Mouse (Mus musculus) lung, postnatal 0 days (tissue): Measurements from ENCODE around the gene Cenpc1. TPM values are rescaled to one million over a fixed set of nuclear protein-coding genes. Genes with fewer than 3 reads are reported as not detected.
A peak's percentile ranks its signal among the peaks of the same experiment; 100 is the strongest.

Experiments used
- ATAC-seq: fragments of 200-750 bp; cut with Nextera tagmentation; 2 replicates; pipeline ENCODE4 v1.8.0; 2017; ENCODE audit warnings: moderate library complexity
- DNase-seq: peaks from one replicate; pipeline ENCODE4 v3.0.0-alpha.2; 2016; ENCODE audit warnings: low spot score
- H3K27ac ChIP-seq: fragments of 300-500 bp; sonication (generic); 2 replicates; pipeline ENCODE4 v1.5.1; 2014; ENCODE audit warnings: antibody characterized with exemption, mild to moderate bottlenecking, low read length, mixed read lengths
- H3K27me3 ChIP-seq: fragments of 300-500 bp; sonication (generic); replicated peaks from 2 replicates; pipeline ENCODE4 v1.6.1; 2014; ENCODE audit warnings: low read length, mixed read lengths; ENCODE audit not compliant: insufficient read depth
- H3K36me3 ChIP-seq: fragments of 300-500 bp; sonication (generic); 2 replicates; pipeline ENCODE4 v1.6.1; 2014; ENCODE audit warnings: low read length, mixed read lengths; ENCODE audit not compliant: insufficient read depth
- H3K4me1 ChIP-seq: fragments of 300-500 bp; sonication (generic); 2 replicates; pipeline ENCODE4 v1.6.1; 2014; ENCODE audit warnings: antibody characterized with exemption, low read depth, low read length, mixed read lengths; ENCODE audit not compliant: insufficient read depth
- H3K4me2 ChIP-seq: fragments of 300-500 bp; sonication (generic); replicated peaks from 2 replicates; pipeline ENCODE4 v1.6.1; 2014; ENCODE audit warnings: low read depth, mild to moderate bottlenecking, low read length, moderate library complexity, mixed read lengths
- H3K4me3 ChIP-seq: fragments of 300-500 bp; sonication (generic); 2 replicates; pipeline ENCODE4 v1.5.1; 2014; ENCODE audit warnings: low read depth, low read length
- H3K9ac ChIP-seq: fragments of 300-500 bp; sonication (generic); replicated peaks from 2 replicates; pipeline ENCODE4 v1.6.1; 2014; ENCODE audit warnings: low read depth, mild to moderate bottlenecking
- H3K9me3 ChIP-seq: fragments of 300-500 bp; sonication (generic); 2 replicates; pipeline ENCODE4 v1.6.1; 2016; ENCODE audit warnings: low read length, mixed read lengths
- CTCF ChIP-seq: IDR thresholded peaks from 2 replicates; pipeline ENCODE4 v1.5.1; 2016; ENCODE audit warnings: antibody characterized with exemption, mild to moderate bottlenecking
- EP300 ChIP-seq: IDR thresholded peaks from 2 replicates; pipeline ENCODE4 v1.6.1; 2016; ENCODE audit warnings: antibody characterized with exemption, mild to moderate bottlenecking, control low read depth
- WGBS: fragments of 180-500 bp; shearing (Covaris S2); extraction: QIAGEN DNeasy Blood & Tissue Kit; methylation state at CpG from one replicate; pipeline ENCODE4 v1.1.7; 2014; 5-methylcytosine and 5-hydroxymethylcytosine counted together
- polyA plus RNA-seq: library from polyadenylated mRNA; unstranded; fragments of >200 nt; fragmentation: Nextera tagmentation; extraction: Ambion mirVana; gene quantifications from 2 replicates; pipeline ENCODE4 v1.2.1, GENCODE M21; 2015

Cenpc1 gene
- polyA plus RNA-seq, 1 experiment from 2014 or later: 10.1 TPM

DNA sequence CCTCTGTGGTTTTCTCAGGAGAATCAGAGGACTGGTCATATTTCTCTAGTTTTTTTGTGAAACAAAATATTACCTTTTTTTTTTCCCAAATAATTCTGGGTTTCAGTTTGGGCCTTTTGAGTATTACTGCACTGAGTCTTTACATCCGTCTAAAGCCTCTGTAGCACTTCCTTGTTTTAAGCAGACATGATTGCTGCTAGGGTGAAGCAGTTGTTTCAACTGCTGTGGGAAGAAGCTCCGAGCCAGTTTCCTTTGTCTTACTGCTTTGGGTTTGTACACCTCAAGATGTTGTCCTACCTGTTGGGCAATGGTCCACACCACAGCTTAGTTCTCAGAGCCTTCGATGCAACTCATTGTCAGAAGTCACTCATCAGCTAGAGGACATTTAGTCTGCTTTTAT is 35.2 kb upstream of the Cenpc1 start:
- TF ChIP-seq CTCF (no peak), EP300 (no peak)
- Histone ChIP-seq H3K9me3 (no peaks in the 10 kb centered on the region), H3K4me3 (no peak overlapping the region)

DNA sequence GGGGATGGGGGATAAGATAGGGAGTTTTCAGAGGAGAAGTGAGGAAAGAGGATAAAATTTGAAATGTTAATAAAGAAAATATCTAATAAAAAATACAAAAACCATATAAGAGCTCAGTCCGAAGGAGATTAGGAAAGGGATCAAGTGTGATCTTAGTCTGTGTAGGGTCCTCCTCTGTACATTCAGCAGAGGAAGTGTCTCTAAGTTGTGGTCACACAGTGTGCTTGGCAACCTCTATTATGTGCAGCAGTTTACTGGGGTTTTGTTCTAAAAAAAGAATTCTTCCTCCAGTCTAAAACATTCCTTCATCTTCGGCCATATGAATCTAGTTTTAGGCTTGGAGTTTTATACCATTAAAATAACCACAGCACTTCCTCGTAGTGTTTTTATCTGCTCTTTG is 33.6 kb upstream of the Cenpc1 start:
- Histone ChIP-seq H3K9me3 (no peaks in the 10 kb centered on the region), H3K36me3 (no peaks in the 10 kb centered on the region), H3K4me3 (no peak overlapping the region), H3K27me3 (no peaks in the 10 kb centered on the region), H3K4me1 (no peaks in the 10 kb centered on the region), H3K9ac (no peak overlapping the region), H3K4me2 (no peak overlapping the region), H3K27ac (no peak overlapping the region)
- ATAC-seq: no peak
- WGBS: 76% methylated on average over 3 of the region's 3 CpGs
- no peak for TF ChIP-seq EP300
- TF ChIP-seq CTCF: no peak
- DNase-seq: no peak

More for the DNA sequence above, 35.2 kb upstream of the Cenpc1 start:
- Histone ChIP-seq H3K27me3 (no peaks in the 10 kb centered on the region), H3K36me3 (no peaks in the 10 kb centered on the region), H3K4me2 (no peak overlapping the region), H3K4me1 (no peaks in the 10 kb centered on the region), H3K27ac (no peak overlapping the region), H3K9ac (no peak overlapping the region)
- WGBS: 75% methylated on average over 3 of the region's 3 CpGs
- DNase-seq: no peak
- no peak for ATAC-seq

DNA sequence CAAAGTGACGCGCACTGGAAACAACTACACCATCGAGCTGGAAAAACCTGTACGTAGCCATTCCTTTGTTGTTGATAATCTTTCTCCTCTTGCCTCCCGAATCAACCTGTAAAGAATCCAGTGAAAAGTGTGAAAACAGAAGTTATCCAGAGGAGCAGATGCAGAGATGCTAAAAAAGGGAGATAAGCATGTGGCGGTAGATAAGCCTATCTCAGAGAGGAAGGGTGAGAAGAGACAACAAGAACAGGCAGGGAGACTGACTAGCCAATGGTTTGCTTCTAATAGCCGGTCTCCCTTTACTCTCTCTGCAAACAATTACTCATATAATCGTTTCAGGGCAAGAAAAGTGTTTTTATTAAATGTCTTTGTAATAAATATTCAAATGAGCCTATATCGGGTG is 29.4 kb upstream of the Cenpc1 start:
- H3K4me1 ChIP-seq: no peaks in the 10 kb centered on the region
- H3K4me3 ChIP-seq: no peak overlapping the region
- ATAC-seq (no peak), DNase-seq (no peak)
- no peak overlapping the region for H3K27ac ChIP-seq
- H3K9ac ChIP-seq: no peak overlapping the region
- 65% methylated on average over 9 of the region's 9 CpGs for WGBS
- H3K4me2 ChIP-seq: no peak overlapping the region
- H3K27me3 ChIP-seq: no peaks in the 10 kb centered on the region
- H3K36me3 ChIP-seq: no peaks in the 10 kb centered on the region
- TF ChIP-seq EP300 (no peak), CTCF (no peak)
- no peaks in the 10 kb centered on the region for H3K9me3 ChIP-seq

DNA sequence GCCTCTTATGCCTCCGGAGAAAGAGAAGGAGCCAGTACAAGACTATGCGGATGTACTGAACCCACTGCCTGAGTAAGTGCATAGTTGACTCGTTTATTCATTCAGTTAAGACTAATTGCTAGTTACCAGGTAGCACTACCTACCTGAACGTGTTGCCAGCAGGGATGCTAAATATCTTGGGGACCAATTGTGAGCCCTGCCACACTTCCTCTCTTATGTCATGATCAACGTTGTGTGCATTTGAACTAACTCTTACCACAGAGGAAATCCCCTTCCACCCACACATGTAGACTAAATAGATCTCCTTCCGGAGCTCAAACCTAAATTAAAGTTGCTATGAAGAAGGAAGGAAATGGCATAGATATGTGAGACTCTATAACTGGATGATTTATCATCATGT is 21.4 kb upstream of the Cenpc1 start:
- Histone ChIP-seq H3K9ac (no peak overlapping the region), H3K4me2 (no peak overlapping the region), H3K27ac (no peak overlapping the region), H3K27me3 (no peaks in the 10 kb centered on the region), H3K4me3 (no peak overlapping the region), H3K4me1 (no peaks in the 10 kb centered on the region), H3K36me3 (no peaks in the 10 kb centered on the region), H3K9me3 (no peaks in the 10 kb centered on the region)
- no peak for DNase-seq
- no peak for ATAC-seq
- WGBS: 68% methylated on average over 6 of the region's 6 CpGs
- TF ChIP-seq EP300: no peak
- TF ChIP-seq CTCF: no peak

DNA sequence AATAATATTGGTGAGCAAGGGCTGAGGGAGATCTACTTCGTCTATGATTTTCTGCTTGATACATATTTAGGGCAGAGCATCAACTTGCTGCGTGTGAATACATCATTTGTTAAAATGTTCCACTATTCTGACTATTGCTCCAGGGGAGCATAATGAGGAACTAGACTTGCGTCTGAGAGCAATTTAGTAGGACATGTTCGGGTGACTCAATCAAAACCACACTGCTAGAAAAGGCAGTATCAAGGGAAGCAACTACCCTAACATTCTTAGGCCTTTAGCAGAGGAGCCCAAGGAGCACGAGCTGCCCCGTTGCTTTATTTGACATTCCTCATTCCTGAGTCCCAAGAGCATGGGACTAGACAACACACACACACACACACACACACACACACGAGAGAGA is 19.6 kb upstream of the Cenpc1 start:
- Histone ChIP-seq H3K27me3 (no peaks in the 10 kb centered on the region), H3K9ac (no peak overlapping the region), H3K4me3 (no peak overlapping the region), H3K9me3 (no peaks in the 10 kb centered on the region), H3K36me3 (no peaks in the 10 kb centered on the region), H3K4me2 (no peak overlapping the region), H3K4me1 (no peaks in the 10 kb centered on the region), H3K27ac (no peak overlapping the region)
- no peak for DNase-seq
- ATAC-seq: no peak
- no peak for TF ChIP-seq CTCF
- no peak for TF ChIP-seq EP300
- WGBS: 59% methylated on average over 7 of the region's 7 CpGs

DNA sequence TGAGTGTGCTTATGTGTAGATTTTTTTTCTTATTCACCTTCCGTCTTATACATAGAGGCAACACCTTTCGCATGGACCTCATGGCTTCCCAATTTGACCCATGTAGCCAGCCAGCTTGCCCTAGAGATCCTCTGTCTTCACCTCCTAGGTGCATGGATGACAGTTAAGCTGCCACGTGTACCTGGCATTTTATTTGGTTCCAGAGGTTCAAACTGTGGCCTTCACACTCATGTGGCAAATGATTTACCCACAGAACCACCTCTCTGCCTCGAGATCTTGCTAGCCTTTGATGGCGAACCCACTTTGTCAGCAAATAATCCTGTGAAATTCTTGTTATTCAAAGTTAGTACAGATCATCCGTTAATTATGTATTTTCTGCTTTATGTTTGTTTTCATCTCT is 18.6 kb upstream of the Cenpc1 start:
- no peaks in the 10 kb centered on the region for H3K36me3 ChIP-seq
- H3K9me3 ChIP-seq: no peaks in the 10 kb centered on the region
- TF ChIP-seq EP300 (no peak), CTCF (no peak)
- H3K27ac ChIP-seq: no peak overlapping the region
- H3K4me1 ChIP-seq: no peaks in the 10 kb centered on the region
- H3K27me3 ChIP-seq: no peaks in the 10 kb centered on the region
- H3K9ac ChIP-seq: no peak overlapping the region
- ATAC-seq (no peak), DNase-seq (no peak)
- 78% methylated on average over 6 of the region's 6 CpGs for WGBS
- no peak overlapping the region for H3K4me3 ChIP-seq
- no peak overlapping the region for H3K4me2 ChIP-seq

DNA sequence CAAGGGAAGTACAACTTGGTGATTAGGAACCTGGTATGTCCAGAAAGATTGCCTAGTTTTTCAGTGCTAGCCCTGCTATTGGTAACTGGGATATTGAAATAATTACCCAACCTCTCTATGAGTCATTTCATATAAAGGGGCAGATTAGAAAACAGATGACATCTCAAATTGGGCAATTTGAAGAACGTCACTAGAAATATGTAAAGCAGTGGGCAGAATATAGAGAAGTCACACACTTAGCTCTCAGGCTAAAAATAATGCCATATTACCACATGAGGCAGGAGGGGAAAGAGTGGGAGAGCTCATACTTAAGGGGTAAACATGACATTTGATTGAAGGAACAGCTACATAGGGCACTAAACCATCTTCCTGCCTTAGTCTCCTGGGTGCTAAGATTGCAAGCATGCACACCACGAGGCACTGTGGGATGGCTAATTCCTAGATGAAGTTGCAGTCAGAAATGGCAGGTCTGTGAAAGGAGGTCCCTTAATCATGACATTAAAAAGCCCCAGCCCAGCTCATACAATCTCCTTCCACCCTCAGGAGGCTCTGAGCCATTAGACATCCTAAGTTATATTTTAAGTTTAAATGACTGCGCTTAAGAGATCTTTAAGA is 13.4 kb upstream of the Cenpc1 start:
- H3K4me3 ChIP-seq: no peak overlapping the region
- no peaks in the 10 kb centered on the region for H3K9me3 ChIP-seq
- no peak overlapping the region for H3K4me2 ChIP-seq
- DNase-seq (peak; percentile 49), ATAC-seq (no peak; the same call in 1 of the 2 replicates)
- no peaks in the 10 kb centered on the region for H3K27me3 ChIP-seq
- no peak overlapping the region for H3K9ac ChIP-seq
- H3K36me3 ChIP-seq: no peaks in the 10 kb centered on the region
- H3K27ac ChIP-seq: no peak overlapping the region
- 69% methylated on average over 3 of the region's 3 CpGs for WGBS
- no peaks in the 10 kb centered on the region for H3K4me1 ChIP-seq
- TF ChIP-seq CTCF (no peak), EP300 (no peak)
